Mouse (Mus musculus): ENCODE results near the gene Fry. TPM values are rescaled to one million over a fixed set of nuclear protein-coding genes. Genes with fewer than 3 reads are reported as not detected.
A peak's percentile ranks its signal among the peaks of the same experiment; 100 is the strongest.

The Fry gene
- total and polyA plus RNA-seq, 3 experiments, result 1.9 to 2.3 TPM; not detected in 1

GRCm38 (mm10) chr5:150441690-150442089, 323.2 kb downstream of the Fry start:
- no peaks in the 10 kb centered on the region for H3K9me3 ChIP-seq (replicated peaks; ENCODE audit: insufficient read depth, low read length)

GRCm38 (mm10) chr5:150451281-150452003, 333.0 kb downstream of the Fry start:
- H3K9ac ChIP-seq (ENCODE audit: control insufficient read depth, low read depth, low read length, poor library complexity, severe bottlenecking), result no peak overlapping the region
- H3K27ac ChIP-seq (ENCODE audit: control insufficient read depth, low read depth, low read length), result no peak overlapping the region
- H3K27me3 ChIP-seq (ENCODE audit: control insufficient read depth in 1 of 2, insufficient read depth in 2 of 2, low read length in 2 of 2), result no peaks in the 10 kb centered on the region
- no peaks in the 10 kb centered on the region for H3K79me2 ChIP-seq (ENCODE audit: control insufficient read depth, insufficient read depth, low read length, poor library complexity)
- H3K4me1 ChIP-seq (ENCODE audit: control insufficient read depth in 1 of 2, insufficient read depth in 2 of 2, low read length in 2 of 2), result no peaks in the 10 kb centered on the region
- H3K9me3 ChIP-seq (replicated peaks; ENCODE audit: insufficient read depth, low read length), result no peaks in the 10 kb centered on the region
- TF ChIP-seq BHLHE40 (IDR thresholded peaks at IDR 0.05; ENCODE audit: borderline replicate concordance, low read depth, low read length) (no peak), MAFK (IDR thresholded peaks at IDR 0.05; ENCODE audit: borderline replicate concordance, low read depth, low read length) (no peak), USF1 (IDR thresholded peaks at IDR 0.05; ENCODE audit: low read depth, low read length) (no peak), MEF2A (IDR thresholded peaks at IDR 0.05; ENCODE audit: extremely low read depth, insufficient replicate concordance, low read depth, low read length, poor library complexity, severe bottlenecking) (no peak)
- no peak for DNase-seq (ENCODE audit: low read depth, low spot score)
- H3K36me3 ChIP-seq (ENCODE audit: control insufficient read depth in 1 of 2, insufficient read depth in 2 of 2, low read length in 2 of 2), result no peaks in the 10 kb centered on the region
- H3K4me3 ChIP-seq (ENCODE audit: control insufficient read depth in 1 of 2, insufficient read depth in 1 of 2, low read depth in 2 of 2, low read length in 2 of 2), result no peak overlapping the region

More at GRCm38 (mm10) chr5:150441690-150442089, 323.2 kb downstream of the Fry start:
- peak; percentile 88 for DNase-seq (ENCODE audit: low read depth, low spot score)
- Histone ChIP-seq H3K27ac (ENCODE audit: control insufficient read depth, low read depth, low read length) (no peak overlapping the region), H3K9ac (ENCODE audit: control insufficient read depth, low read depth, low read length, poor library complexity, severe bottlenecking) (no peak overlapping the region), H3K27me3 (ENCODE audit: control insufficient read depth in 1 of 2, insufficient read depth in 2 of 2, low read length in 2 of 2) (0 out of 4 replicates have a peak, but pooled peaks cover 0 to 2% of the 10 kb centered on the region in 2 experiments), H3K36me3 (ENCODE audit: control insufficient read depth in 1 of 2, insufficient read depth in 2 of 2, low read length in 2 of 2) (no peaks in the 10 kb centered on the region), H3K79me2 (ENCODE audit: control insufficient read depth, insufficient read depth, low read length, poor library complexity) (no peaks in the 10 kb centered on the region), H3K4me1 (ENCODE audit: control insufficient read depth in 1 of 2, insufficient read depth in 2 of 2, low read length in 2 of 2) (no peaks in the 10 kb centered on the region), H3K4me3 (ENCODE audit: control insufficient read depth in 1 of 2, insufficient read depth in 1 of 2, low read depth in 2 of 2, low read length in 2 of 2) (no peak overlapping the region)
- TF ChIP-seq MAZ (IDR thresholded peaks at IDR 0.05; ENCODE audit: low read depth, low read length), result 0 out of 2 replicates have a peak, but pooled peaks have one; percentile 30
- no peak for TF ChIP-seq USF2 (IDR thresholded peaks at IDR 0.05; ENCODE audit: borderline replicate concordance in 1 of 2, insufficient read depth in 1 of 2, low read depth in 1 of 2, low read length in 2 of 2)
- TF ChIP-seq MAFK (IDR thresholded peaks at IDR 0.05; ENCODE audit: borderline replicate concordance, low read depth, low read length), result no peak
- no peak for TF ChIP-seq ZMIZ1 (IDR thresholded peaks at IDR 0.05; ENCODE audit: low read depth, low read length)
- peak; percentile 91 for TF ChIP-seq RAD21 (IDR thresholded peaks at IDR 0.05; ENCODE audit: low read depth, low read length)
- no peak for TF ChIP-seq POLR2A (IDR thresholded peaks at IDR 0.05; ENCODE audit: control insufficient read depth in 1 of 2, insufficient read depth in 1 of 2, low read depth in 1 of 2, low read length in 2 of 2, poor library complexity in 1 of 2)
- TF ChIP-seq TAL1 (IDR thresholded peaks at IDR 0.05; ENCODE audit: low read length), result no peak
- no peak for TF ChIP-seq NRF1 (IDR thresholded peaks at IDR 0.05; ENCODE audit: insufficient read depth, low read depth, low read length, poor library complexity, severe bottlenecking)
- peak; percentile 69 to 95 (median 90) for TF ChIP-seq CTCF (IDR thresholded peaks at IDR 0.05 in 2 of 3, conservative IDR thresholded peaks at IDR 0.05 in 1 of 3; ENCODE audit: control insufficient read depth in 1 of 3, insufficient read depth in 1 of 3, low read depth in 2 of 3, low read length in 3 of 3, poor library complexity in 1 of 3, severe bottlenecking in 1 of 3)
- TF ChIP-seq MYC (IDR thresholded peaks at IDR 0.05; ENCODE audit: low read depth, low read length), result peak; percentile 72
- TF ChIP-seq GABPA (IDR thresholded peaks at IDR 0.05; ENCODE audit: low read depth, low read length), result no peak
- no peak for TF ChIP-seq MEF2A (IDR thresholded peaks at IDR 0.05; ENCODE audit: extremely low read depth, insufficient replicate concordance, low read depth, low read length, poor library complexity, severe bottlenecking)
- peak; percentile 94 for TF ChIP-seq SMC3 (IDR thresholded peaks at IDR 0.05; ENCODE audit: low read depth, low read length)
- 0 out of 2 replicates have a peak, but pooled peaks have one; percentile 50 for TF ChIP-seq HCFC1 (IDR thresholded peaks at IDR 0.05; ENCODE audit: low read depth, low read length)
- peak; percentile 35; the same call in 1 of the 2 replicates for TF ChIP-seq ZNF384 (IDR thresholded peaks at IDR 0.05; ENCODE audit: low read depth, low read length)
- no peak for TF ChIP-seq GATA1 (IDR thresholded peaks at IDR 0.05; ENCODE audit: low read depth, low read length)
- TF ChIP-seq TBP (IDR thresholded peaks at IDR 0.05; ENCODE audit: low read depth, low read length), result no peak
- peak; percentile 92 for TF ChIP-seq ZC3H11A (IDR thresholded peaks at IDR 0.05; ENCODE audit: low read depth, low read length)
- no peak for TF ChIP-seq E2F4 (IDR thresholded peaks at IDR 0.05; ENCODE audit: borderline replicate concordance, low read depth, low read length)
- no peak for TF ChIP-seq USF1 (IDR thresholded peaks at IDR 0.05; ENCODE audit: low read depth, low read length)
- no peak for TF ChIP-seq EP300 (IDR thresholded peaks at IDR 0.05; ENCODE audit: low read depth in 1 of 2, low read length in 2 of 2)
- TF ChIP-seq JUND (IDR thresholded peaks at IDR 0.05; ENCODE audit: low read depth, low read length), result peak; percentile 59; the same call in 1 of the 2 replicates
- no peak for TF ChIP-seq KAT2A (conservative IDR thresholded peaks at IDR 0.05; ENCODE audit: low read depth, low read length)
- peak; percentile 48; the same call in 1 of the 2 replicates for TF ChIP-seq BHLHE40 (IDR thresholded peaks at IDR 0.05; ENCODE audit: borderline replicate concordance, low read depth, low read length)
- TF ChIP-seq POLR2AphosphoS2 (IDR thresholded peaks at IDR 0.05; ENCODE audit: low read length), result no peak
- TF ChIP-seq POLR2AphosphoS5 (IDR thresholded peaks at IDR 0.05; ENCODE audit: borderline replicate concordance, low read depth, low read length), result no peak
- TF ChIP-seq CHD2 (IDR thresholded peaks at IDR 0.05; ENCODE audit: low read length), result no peak
- TF ChIP-seq MAX (IDR thresholded peaks at IDR 0.05; ENCODE audit: low read length), result peak; percentile 64; the same call in 1 of the 2 replicates
- TF ChIP-seq MXI1 (IDR thresholded peaks at IDR 0.05; ENCODE audit: low read depth, low read length), result peak; percentile 81
- TF ChIP-seq ZKSCAN1 (IDR thresholded peaks at IDR 0.05; ENCODE audit: low read depth, low read length), result no peak
- TF ChIP-seq UBTF (IDR thresholded peaks at IDR 0.05; ENCODE audit: borderline replicate concordance, insufficient read depth, low read depth, low read length), result no peak
- peak; percentile 75 for TF ChIP-seq SIN3A (IDR thresholded peaks at IDR 0.05; ENCODE audit: low read length)
- no peak for TF ChIP-seq ELF1 (IDR thresholded peaks at IDR 0.05; ENCODE audit: low read depth, low read length)
- no peak for TF ChIP-seq ETS1 (IDR thresholded peaks at IDR 0.05; ENCODE audit: low read depth, low read length)
- no peak for TF ChIP-seq RCOR1 (IDR thresholded peaks at IDR 0.05; ENCODE audit: low read depth, low read length)
- no peak for TF ChIP-seq NELFE (IDR thresholded peaks at IDR 0.05; ENCODE audit: low read depth, low read length)
- TF ChIP-seq MYB (IDR thresholded peaks at IDR 0.05; ENCODE audit: low read depth, low read length), result no peak
- no peak for TF ChIP-seq TCF12 (IDR thresholded peaks at IDR 0.05; ENCODE audit: low read depth, low read length)
